9 mouse cellular contexts compared by ENCODE assay signal in genomic region chr14:76875266-76875900, GRCm38 (mm10).
DNase-seq lines count a peak whose midpoint lies in the region; ATAC-seq and TF ChIP-seq lines count a peak whose summit lies in the region.
"Had no signal": no experiment of that assay in that cellular context is flagged by ENCODE, and none has a peak within 500 bp of the region (broad histone marks: within the 10 kb centered on the region; RNA-seq: fewer than 3 reads in every experiment).

No protein-coding gene starts in this region.

- no peak overlapping the region for H3K4me2 ChIP-seq in heart, embryonic 15.5 days
- H3K4me2 ChIP-seq in heart, embryonic 12.5 days, result no peak overlapping the region
- H3K4me2 ChIP-seq in limb, embryonic 12.5 days, result no peak overlapping the region
- H3K4me2 ChIP-seq in myocyte (ENCODE audit: low read depth), result peak overlapping the region; percentile 35

- H3K27ac ChIP-seq in heart, embryonic 15.5 days, result peak overlapping the region; percentile 33; the same call in 1 of the 2 replicates
- no peak overlapping the region for H3K27ac ChIP-seq in heart, embryonic 12.5 days (ENCODE audit: poor library complexity, severe bottlenecking)
- peak overlapping the region; percentile 74 for H3K27ac ChIP-seq in embryonic fibroblast, embryonic 13.5 days (ENCODE audit: insufficient read depth, low read length)
- H3K27ac ChIP-seq in limb, embryonic 12.5 days, result peak overlapping the region; percentile 83

- no peak overlapping the region for H3ac ChIP-seq in myocyte (ENCODE audit: control insufficient read depth, insufficient read length)

- no peak overlapping the region for H3K9ac ChIP-seq in heart, embryonic 15.5 days
- H3K9ac ChIP-seq in heart, embryonic 12.5 days, result no peak overlapping the region
- no peak overlapping the region for H3K9ac ChIP-seq in limb, embryonic 12.5 days (replicated peaks)

- H3K9me3 ChIP-seq in heart, embryonic 15.5 days (replicated peaks), result no peaks in the 10 kb centered on the region
- H3K9me3 ChIP-seq in heart, embryonic 12.5 days (replicated peaks), result no peaks in the 10 kb centered on the region
- H3K9me3 ChIP-seq in limb, embryonic 12.5 days, result no peaks in the 10 kb centered on the region

- no peaks in the 10 kb centered on the region for H3K79me2 ChIP-seq in myocyte (ENCODE audit: control insufficient read depth, insufficient read depth)

- no peak overlapping the region for H3K4me3 ChIP-seq in heart, embryonic 15.5 days
- no peak overlapping the region for H3K4me3 ChIP-seq in heart, embryonic 12.5 days
- H3K4me3 ChIP-seq in embryonic fibroblast, embryonic 13.5 days (ENCODE audit: insufficient read depth, low read length), result no peak overlapping the region
- H3K4me3 ChIP-seq in limb, embryonic 12.5 days (replicated peaks), result no peak overlapping the region
- H3K4me3 ChIP-seq in myocyte, result no peak overlapping the region

- TF ChIP-seq POLR2A in embryonic fibroblast, embryonic 13.5 days (IDR thresholded peaks at IDR 0.05; ENCODE audit: low read depth, low read length), result no peak
- TF ChIP-seq POLR2A in myocyte (IDR thresholded peaks at IDR 0.05; ENCODE audit: insufficient read length, low read depth), result no peak

- no peaks in the 10 kb centered on the region for H3K36me3 ChIP-seq in heart, embryonic 15.5 days
- H3K36me3 ChIP-seq in heart, embryonic 12.5 days, result no peaks in the 10 kb centered on the region
- no peaks in the 10 kb centered on the region for H3K36me3 ChIP-seq in limb, embryonic 12.5 days
- H3K36me3 ChIP-seq in myocyte (ENCODE audit: control insufficient read depth, insufficient read depth), result no peaks in the 10 kb centered on the region

- peaks cover 24% of the 10 kb centered on the region for H3K4me1 ChIP-seq in heart, embryonic 15.5 days (replicated peaks)
- H3K4me1 ChIP-seq in heart, embryonic 12.5 days (replicated peaks), result peaks cover 19% of the 10 kb centered on the region
- H3K4me1 ChIP-seq in embryonic fibroblast, embryonic 13.5 days (ENCODE audit: control insufficient read depth, insufficient read depth, low read length), result peaks cover 25% of the 10 kb centered on the region
- peaks cover 32% of the 10 kb centered on the region for H3K4me1 ChIP-seq in limb, embryonic 12.5 days (replicated peaks)

- no peaks in the 10 kb centered on the region for H3K27me3 ChIP-seq in heart, embryonic 15.5 days
- no peaks in the 10 kb centered on the region for H3K27me3 ChIP-seq in heart, embryonic 12.5 days (replicated peaks)
- H3K27me3 ChIP-seq in limb, embryonic 12.5 days, result no peaks in the 10 kb centered on the region
- H3K27me3 ChIP-seq in myocyte (ENCODE audit: control insufficient read depth, insufficient read depth, insufficient read length), result no peaks in the 10 kb centered on the region
- H3K27me3 ChIP-seq: CH12.LX had no signal

- ATAC-seq in heart, embryonic 15.5 days (replicated peaks; ENCODE audit: insufficient number of reproducible peaks, insufficient read depth, low FRiP score, low read depth), result no peak
- ATAC-seq in heart, embryonic 12.5 days (ENCODE audit: insufficient number of reproducible peaks, low FRiP score), result no peak
- ATAC-seq in limb, embryonic 12.5 days (ENCODE audit: insufficient number of reproducible peaks, insufficient read depth, low FRiP score, low TSS enrichment, low read depth), result peak; percentile 73
- ATAC-seq in activated CD4-positive, CD25-positive, alpha-beta regulatory T cell, adult 4 months, result no peak

- DNase-seq in right cerebral cortex, postnatal 36 days (ENCODE audit: low spot score in 2 of 2), result no peak
- DNase-seq in spleen, adult 18-20 months, result no peak

- WGBS in heart, embryonic 15.5 days, result 48% methylated on average over 8 of the region's 8 CpGs
- 56% methylated on average over 8 of the region's 8 CpGs for WGBS in heart, embryonic 12.5 days
- 56% methylated on average over 8 of the region's 8 CpGs for WGBS in limb, embryonic 12.5 days

- TF ChIP-seq CTCF in embryonic fibroblast, embryonic 13.5 days (IDR thresholded peaks at IDR 0.05; ENCODE audit: borderline replicate concordance, insufficient read depth, low read length), result no peak

TF ChIP-seq in myocyte, 11 proteins besides CTCF, POLR2A, EP300 and RAD21:
- no peak for TF ChIP-seq SRF (IDR thresholded peaks at IDR 0.05; ENCODE audit: control insufficient read depth, insufficient read length, low read depth)
- no peak for TF ChIP-seq MYOG (IDR thresholded peaks at IDR 0.05; ENCODE audit: control insufficient read depth in 1 of 3, insufficient read depth in 1 of 3, insufficient read length in 2 of 3, low read depth in 2 of 3)
- TF ChIP-seq REST (IDR thresholded peaks at IDR 0.05; ENCODE audit: insufficient read depth, insufficient read length), result no peak
- TF ChIP-seq TCF3 (IDR thresholded peaks at IDR 0.05; ENCODE audit: insufficient read length, low read depth), result no peak
- TF ChIP-seq POLR2AphosphoS2 (IDR thresholded peaks at IDR 0.05; ENCODE audit: insufficient read length, low read depth), result no peak
- TF ChIP-seq USF1 (IDR thresholded peaks at IDR 0.05; ENCODE audit: low read depth), result no peak
- no peak for TF ChIP-seq TCF12 (IDR thresholded peaks at IDR 0.05; ENCODE audit: insufficient read depth, poor library complexity, severe bottlenecking)
- no peak for TF ChIP-seq CEBPB (IDR thresholded peaks at IDR 0.05; ENCODE audit: insufficient read depth, poor library complexity, severe bottlenecking)
- no peak for TF ChIP-seq MYOD1 (IDR thresholded peaks at IDR 0.05; ENCODE audit: control insufficient read depth in 1 of 3, insufficient read length in 2 of 3, low read depth in 2 of 3)
- no peak for TF ChIP-seq E2F4 (IDR thresholded peaks at IDR 0.05; ENCODE audit: insufficient read depth)
- TF ChIP-seq MAX (IDR thresholded peaks at IDR 0.05; ENCODE audit: low read depth), result no peak
